Mouse (Mus musculus): ENCODE data around the gene Wee2. TPM values are rescaled to one million over a fixed set of nuclear protein-coding genes. Genes with fewer than 3 reads are reported as not detected.
A peak's percentile ranks its signal among the peaks of the same experiment; 100 is the strongest.

The Wee2 gene
- not detected in 2 replicates for polyA plus RNA-seq (2014; fragmentation: Nextera tagmentation; extraction: Ambion mirVana)

DNA sequence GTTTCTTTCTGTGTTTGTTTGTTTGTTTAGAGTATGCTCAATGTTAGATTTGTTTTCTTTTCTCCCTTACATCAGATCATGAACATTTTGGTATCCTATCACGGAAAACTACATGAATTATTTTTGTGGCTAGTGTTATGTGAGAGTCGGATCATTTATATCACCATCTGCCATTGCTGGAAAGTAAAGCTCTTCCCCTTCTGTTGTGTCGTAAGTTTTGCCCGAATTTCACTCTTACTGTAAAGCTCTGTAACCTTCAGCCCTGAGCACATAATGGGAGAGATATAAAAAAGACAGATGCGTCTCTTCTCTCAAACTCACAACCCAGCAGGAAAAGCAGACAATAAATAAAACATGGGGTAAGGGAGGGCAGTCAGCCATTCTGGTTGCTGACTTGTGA, at the start of gene Wee2:
Wee2 (plus strand) TSS at position 153 of the 400 bp plus-strand sequence.
- Histone ChIP-seq H3K9me3 (ENCODE audit: control insufficient read depth, low read length) (no peaks in the 10 kb centered on the region), H3K4me1 (replicated peaks; ENCODE audit: control insufficient read depth, insufficient read depth, low read length) (no peaks in the 10 kb centered on the region; the same call in 1 of the 2 replicates), H3K4me2 (peak within 1 kb of the TSS; percentile 29), H3K27me3 (replicated peaks; ENCODE audit: control insufficient read depth, insufficient read depth, low read length) (peaks cover 5% of the 10 kb centered on the region), H3K27ac (ENCODE audit: low read depth, low read length) (no peak within 1 kb of the TSS), H3K36me3 (ENCODE audit: control insufficient read depth, insufficient read depth, low read length) (no peaks in the 10 kb centered on the region), H3K9ac (ENCODE audit: low read depth, low read length) (no peak within 1 kb of the TSS), H3K4me3 (ENCODE audit: low read depth, low read length) (no peak within 1 kb of the TSS)
- ATAC-seq (replicated peaks; ENCODE audit: low FRiP score) (no peak), DNase-seq (ENCODE audit: low spot score) (no peak)
- WGBS, result 75% methylated on average over 5 of the region's 5 CpGs

GRCm38 (mm10) chr6:40390975-40391374, 47.9 kb upstream of the Wee2 start:
- H3K4me3 ChIP-seq (ENCODE audit: low read depth, low read length), result no peak overlapping the region
- H3K27me3 ChIP-seq (replicated peaks; ENCODE audit: control insufficient read depth, insufficient read depth, low read length), result no peaks in the 10 kb centered on the region
- 79% methylated on average over 1 of the region's 1 CpGs for WGBS
- no peak for DNase-seq (ENCODE audit: low spot score)
- H3K9ac ChIP-seq (ENCODE audit: low read depth, low read length), result no peak overlapping the region
- no peaks in the 10 kb centered on the region; the same call in 1 of the 2 replicates for H3K36me3 ChIP-seq (ENCODE audit: control insufficient read depth, insufficient read depth, low read length)
- ATAC-seq (replicated peaks; ENCODE audit: low FRiP score), result no peak
- no peak overlapping the region for H3K4me2 ChIP-seq
- peaks cover 3% of the 10 kb centered on the region; the same call in 1 of the 2 replicates for H3K4me1 ChIP-seq (replicated peaks; ENCODE audit: control insufficient read depth, insufficient read depth, low read length)
- H3K27ac ChIP-seq (ENCODE audit: low read depth, low read length), result no peak overlapping the region
- no peaks in the 10 kb centered on the region for H3K9me3 ChIP-seq (ENCODE audit: control insufficient read depth, low read length)

- no peak overlapping the region for H3K9ac ChIP-seq (ENCODE audit: low read depth, low read length)
- H3K9me3 ChIP-seq (ENCODE audit: control insufficient read depth, low read length), result no peaks in the 10 kb centered on the region
- peak; percentile 40 for DNase-seq (ENCODE audit: low spot score)
- H3K27ac ChIP-seq (ENCODE audit: low read depth, low read length), result no peak overlapping the region
- H3K36me3 ChIP-seq (ENCODE audit: control insufficient read depth, insufficient read depth, low read length), result peaks cover 4% of the 10 kb centered on the region; the same call in 1 of the 2 replicates
- ATAC-seq (replicated peaks; ENCODE audit: low FRiP score), result peak; percentile 44; the same call in 1 of the 2 replicates
- WGBS, result 50% methylated on average over 3 of the region's 3 CpGs
- no peaks in the 10 kb centered on the region for H3K27me3 ChIP-seq (replicated peaks; ENCODE audit: control insufficient read depth, insufficient read depth, low read length)
- H3K4me3 ChIP-seq (ENCODE audit: low read depth, low read length), result no peak overlapping the region
- no peak overlapping the region for H3K4me2 ChIP-seq
- peaks cover 3% of the 10 kb centered on the region; the same call in 1 of the 2 replicates for H3K4me1 ChIP-seq (replicated peaks; ENCODE audit: control insufficient read depth, insufficient read depth, low read length)
Observed at GRCm38 (mm10) chr6:40393213-40393612, 45.7 kb upstream of the Wee2 start.

DNA sequence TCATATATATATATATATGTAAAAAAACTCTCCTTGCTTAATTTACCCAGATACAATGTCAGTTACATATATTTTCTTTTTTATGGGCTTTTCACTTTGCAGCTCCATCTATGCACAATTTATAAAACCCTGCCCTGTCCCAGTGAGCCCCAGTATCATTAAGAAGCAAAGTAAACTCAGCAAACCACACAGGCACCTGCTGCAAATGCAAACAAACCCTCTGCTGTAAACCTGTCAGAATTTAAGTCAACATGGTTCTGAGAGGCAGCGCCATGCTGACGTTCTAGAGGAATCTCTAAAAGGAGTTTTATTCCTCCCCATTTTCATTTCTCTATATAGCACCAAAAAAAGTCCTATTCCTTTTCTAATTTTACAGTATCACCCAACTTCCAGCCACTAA, 36.9 kb upstream of the Wee2 start:
- H3K9me3 ChIP-seq (ENCODE audit: control insufficient read depth, low read length), result no peaks in the 10 kb centered on the region
- ATAC-seq (replicated peaks; ENCODE audit: low FRiP score) (no peak), DNase-seq (ENCODE audit: low spot score) (no peak)
- H3K9ac ChIP-seq (ENCODE audit: low read depth, low read length), result no peak overlapping the region
- H3K4me2 ChIP-seq, result no peak overlapping the region
- no peak overlapping the region for H3K27ac ChIP-seq (ENCODE audit: low read depth, low read length)
- peaks cover 8% of the 10 kb centered on the region; the same call in 1 of the 2 replicates for H3K36me3 ChIP-seq (ENCODE audit: control insufficient read depth, insufficient read depth, low read length)
- H3K27me3 ChIP-seq (replicated peaks; ENCODE audit: control insufficient read depth, insufficient read depth, low read length), result no peaks in the 10 kb centered on the region
- no peak overlapping the region for H3K4me3 ChIP-seq (ENCODE audit: low read depth, low read length)
- WGBS, result 81% methylated on average over 2 of the region's 2 CpGs
- no peaks in the 10 kb centered on the region for H3K4me1 ChIP-seq (replicated peaks; ENCODE audit: control insufficient read depth, insufficient read depth, low read length)

DNA sequence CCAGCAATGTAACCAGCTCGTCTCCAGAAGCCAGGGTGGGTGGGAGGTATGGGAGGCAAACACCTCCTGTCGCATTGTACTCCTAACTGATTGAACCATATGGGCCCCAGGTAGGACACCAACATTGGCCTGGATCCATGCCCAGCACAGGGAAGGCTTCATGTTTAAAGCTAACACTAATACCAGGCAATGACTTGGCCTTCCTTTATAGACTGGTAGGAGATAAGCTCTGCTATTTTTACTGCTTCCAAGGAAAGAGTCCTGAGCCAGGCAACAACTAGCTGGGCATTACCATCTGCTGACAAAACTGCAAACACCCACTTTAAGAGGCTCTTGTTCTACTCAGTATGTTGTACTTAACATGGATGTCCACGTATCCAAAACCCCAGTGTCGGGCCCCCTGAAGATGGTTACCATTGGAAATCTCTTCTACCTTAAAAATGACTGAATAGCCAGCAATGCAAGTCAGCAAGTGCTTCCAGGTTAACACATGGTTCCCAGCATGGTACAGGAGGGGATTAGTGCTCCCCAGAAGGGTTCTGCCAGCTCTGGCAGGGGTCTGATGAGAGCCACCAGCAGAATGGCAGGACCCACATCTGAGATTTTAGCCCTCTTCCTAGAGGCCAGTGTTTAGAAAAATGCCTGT, 35.1 kb upstream of the Wee2 start:
- Histone ChIP-seq H3K4me3 (ENCODE audit: low read depth, low read length) (no peak overlapping the region), H3K27ac (ENCODE audit: low read depth, low read length) (no peak overlapping the region), H3K9me3 (ENCODE audit: control insufficient read depth, low read length) (no peaks in the 10 kb centered on the region), H3K4me2 (no peak overlapping the region), H3K9ac (ENCODE audit: low read depth, low read length) (no peak overlapping the region), H3K4me1 (replicated peaks; ENCODE audit: control insufficient read depth, insufficient read depth, low read length) (no peaks in the 10 kb centered on the region), H3K36me3 (ENCODE audit: control insufficient read depth, insufficient read depth, low read length) (peaks cover 3% of the 10 kb centered on the region; the same call in 1 of the 2 replicates), H3K27me3 (replicated peaks; ENCODE audit: control insufficient read depth, insufficient read depth, low read length) (no peaks in the 10 kb centered on the region)
- DNase-seq (ENCODE audit: low spot score) (no peak), ATAC-seq (replicated peaks; ENCODE audit: low FRiP score) (no peak)
- WGBS, result 91% methylated on average over 4 of the region's 4 CpGs

GRCm38 (mm10) chr6:40411085-40411484, 27.8 kb upstream of the Wee2 start:
- Histone ChIP-seq H3K36me3 (ENCODE audit: control insufficient read depth, insufficient read depth, low read length) (no peaks in the 10 kb centered on the region), H3K9me3 (ENCODE audit: control insufficient read depth, low read length) (no peaks in the 10 kb centered on the region), H3K27ac (ENCODE audit: low read depth, low read length) (no peak overlapping the region), H3K4me2 (no peak overlapping the region), H3K4me3 (ENCODE audit: low read depth, low read length) (no peak overlapping the region), H3K9ac (ENCODE audit: low read depth, low read length) (no peak overlapping the region), H3K4me1 (replicated peaks; ENCODE audit: control insufficient read depth, insufficient read depth, low read length) (no peaks in the 10 kb centered on the region), H3K27me3 (replicated peaks; ENCODE audit: control insufficient read depth, insufficient read depth, low read length) (no peaks in the 10 kb centered on the region)
- ATAC-seq (replicated peaks; ENCODE audit: low FRiP score), result no peak
- 79% methylated on average over 3 of the region's 3 CpGs for WGBS
- no peak for DNase-seq (ENCODE audit: low spot score)

DNA sequence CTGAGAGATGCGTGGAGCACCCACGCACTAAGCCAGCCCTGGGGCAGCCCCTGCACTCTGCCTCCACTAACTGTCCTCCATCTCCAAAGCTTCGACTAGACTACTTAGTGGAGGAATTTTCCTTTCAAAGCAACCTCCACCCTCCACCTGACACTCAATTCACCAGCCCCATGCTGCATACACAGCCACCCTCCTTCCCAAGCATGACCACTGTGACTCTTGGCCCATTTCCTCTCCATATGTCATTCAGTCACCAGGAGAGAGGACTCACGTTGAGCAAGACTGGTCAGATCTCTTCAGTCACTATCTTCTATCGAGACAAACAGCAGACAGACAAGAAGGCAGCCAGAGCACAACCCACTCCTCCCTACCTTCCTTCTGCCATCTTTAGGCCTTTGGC, 25.8 kb upstream of the Wee2 start:
- Histone ChIP-seq H3K9me3 (ENCODE audit: control insufficient read depth, low read length) (no peaks in the 10 kb centered on the region), H3K4me1 (replicated peaks; ENCODE audit: control insufficient read depth, insufficient read depth, low read length) (no peaks in the 10 kb centered on the region), H3K4me3 (ENCODE audit: low read depth, low read length) (no peak overlapping the region), H3K9ac (ENCODE audit: low read depth, low read length) (no peak overlapping the region), H3K27me3 (replicated peaks; ENCODE audit: control insufficient read depth, insufficient read depth, low read length) (no peaks in the 10 kb centered on the region), H3K27ac (ENCODE audit: low read depth, low read length) (no peak overlapping the region), H3K4me2 (no peak overlapping the region), H3K36me3 (ENCODE audit: control insufficient read depth, insufficient read depth, low read length) (no peaks in the 10 kb centered on the region)
- WGBS, result 73% methylated on average over 5 of the region's 5 CpGs
- ATAC-seq (replicated peaks; ENCODE audit: low FRiP score), result no peak
- DNase-seq (ENCODE audit: low spot score), result no peak

GRCm38 (mm10) chr6:40413565-40413964, 25.3 kb upstream of the Wee2 start:
- H3K9ac ChIP-seq (ENCODE audit: low read depth, low read length), result no peak overlapping the region
- WGBS, result 92% methylated on average over 3 of the region's 3 CpGs
- no peaks in the 10 kb centered on the region for H3K9me3 ChIP-seq (ENCODE audit: control insufficient read depth, low read length)
- no peaks in the 10 kb centered on the region for H3K27me3 ChIP-seq (replicated peaks; ENCODE audit: control insufficient read depth, insufficient read depth, low read length)
- DNase-seq (ENCODE audit: low spot score), result no peak
- no peaks in the 10 kb centered on the region for H3K36me3 ChIP-seq (ENCODE audit: control insufficient read depth, insufficient read depth, low read length)
- no peaks in the 10 kb centered on the region for H3K4me1 ChIP-seq (replicated peaks; ENCODE audit: control insufficient read depth, insufficient read depth, low read length)
- H3K4me3 ChIP-seq (ENCODE audit: low read depth, low read length), result no peak overlapping the region
- H3K27ac ChIP-seq (ENCODE audit: low read depth, low read length), result no peak overlapping the region
- no peak overlapping the region for H3K4me2 ChIP-seq
- ATAC-seq (replicated peaks; ENCODE audit: low FRiP score), result no peak

- Histone ChIP-seq H3K4me3 (ENCODE audit: low read depth, low read length) (no peak overlapping the region), H3K27ac (ENCODE audit: low read depth, low read length) (no peak overlapping the region), H3K4me2 (no peak overlapping the region), H3K4me1 (replicated peaks; ENCODE audit: control insufficient read depth, insufficient read depth, low read length) (no peaks in the 10 kb centered on the region), H3K27me3 (replicated peaks; ENCODE audit: control insufficient read depth, insufficient read depth, low read length) (no peaks in the 10 kb centered on the region), H3K36me3 (ENCODE audit: control insufficient read depth, insufficient read depth, low read length) (no peaks in the 10 kb centered on the region), H3K9ac (ENCODE audit: low read depth, low read length) (no peak overlapping the region), H3K9me3 (ENCODE audit: control insufficient read depth, low read length) (no peaks in the 10 kb centered on the region)
- WGBS, result 72% methylated on average over 5 of the region's 5 CpGs
- no peak for ATAC-seq (replicated peaks; ENCODE audit: low FRiP score)
- no peak for DNase-seq (ENCODE audit: low spot score)
Observed at GRCm38 (mm10) chr6:40415799-40416198, 23.1 kb upstream of the Wee2 start.
